Mouse (Mus musculus) stomach, postnatal 0 days (tissue): ENCODE results near the gene Hus1b. TPM values are rescaled to one million over a fixed set of nuclear protein-coding genes. Genes with fewer than 3 reads are reported as not detected.
A peak's percentile ranks its signal among the peaks of the same experiment; 100 is the strongest.

Experiments used
- ATAC-seq: fragments of 200-750 bp; cut with Nextera tagmentation; 2 replicates; pipeline ENCODE4 v1.8.0; 2017; ENCODE audit not compliant: low FRiP score, low TSS enrichment
- DNase-seq: peaks from one replicate; pipeline ENCODE4 v3.0.0-alpha.2; 2016; ENCODE audit warnings: low spot score
- H3K27ac ChIP-seq: fragments of 300-500 bp; sonication (generic); replicated peaks from 2 replicates; pipeline ENCODE4 v1.5.1; 2014; ENCODE audit warnings: mild to moderate bottlenecking, control low read depth
- H3K27me3 ChIP-seq: fragments of 300-500 bp; sonication (generic); 2 replicates; pipeline ENCODE4 v1.6.1; 2014; ENCODE audit warnings: low read length; ENCODE audit not compliant: control insufficient read depth, insufficient read depth
- H3K36me3 ChIP-seq: fragments of 300-500 bp; sonication (generic); 2 replicates; pipeline ENCODE4 v1.6.1; 2014; ENCODE audit warnings: low read length, mixed read lengths; ENCODE audit not compliant: control insufficient read depth, insufficient read depth
- H3K4me1 ChIP-seq: fragments of 300-500 bp; sonication (generic); replicated peaks from 2 replicates; pipeline ENCODE4 v1.6.1; 2014; ENCODE audit warnings: antibody characterized with exemption; ENCODE audit not compliant: control insufficient read depth, insufficient read depth
- H3K4me2 ChIP-seq: fragments of 300-500 bp; sonication (generic); replicated peaks from 2 replicates; pipeline ENCODE4 v1.6.1; 2014; ENCODE audit warnings: low read depth, mild to moderate bottlenecking, control low read depth, moderate library complexity
- H3K4me3 ChIP-seq: fragments of 300-500 bp; sonication (generic); 2 replicates; pipeline ENCODE4 v1.5.1; 2014; ENCODE audit warnings: low read depth, low read length, control low read depth
- H3K9ac ChIP-seq: fragments of 300-500 bp; sonication (generic); 2 replicates; pipeline ENCODE4 v1.6.1; 2014; ENCODE audit warnings: mild to moderate bottlenecking, low read length, control low read depth, mixed read lengths
- H3K9me3 ChIP-seq: fragments of 300-500 bp; sonication (generic); 2 replicates; pipeline ENCODE4 v1.6.1; 2016; ENCODE audit warnings: low read length; ENCODE audit not compliant: control insufficient read depth
- CTCF ChIP-seq: IDR thresholded peaks from 2 replicates; pipeline ENCODE4 v1.5.1; 2016; ENCODE audit warnings: antibody characterized with exemption, low read depth, mild to moderate bottlenecking, moderate library complexity
- EP300 ChIP-seq: optimal IDR thresholded peaks from 2 replicates; pipeline ENCODE3; 2016; ENCODE audit warnings: antibody characterized with exemption
- WGBS: fragments of 180-500 bp; shearing (Covaris S2); extraction: QIAGEN DNeasy Blood & Tissue Kit; methylation state at CpG from one replicate; pipeline ENCODE4 v1.1.7; 2014; 5-methylcytosine and 5-hydroxymethylcytosine counted together
- polyA plus RNA-seq: library from polyadenylated mRNA; unstranded; fragments of >200 nt; fragmentation: Nextera tagmentation; extraction: Ambion mirVana; gene quantifications from 2 replicates; pipeline ENCODE4 v1.2.1, GENCODE M21; 2015

Hus1b gene
- polyA plus RNA-seq, 1 experiment from 2014 or later, result not detected

DNA sequence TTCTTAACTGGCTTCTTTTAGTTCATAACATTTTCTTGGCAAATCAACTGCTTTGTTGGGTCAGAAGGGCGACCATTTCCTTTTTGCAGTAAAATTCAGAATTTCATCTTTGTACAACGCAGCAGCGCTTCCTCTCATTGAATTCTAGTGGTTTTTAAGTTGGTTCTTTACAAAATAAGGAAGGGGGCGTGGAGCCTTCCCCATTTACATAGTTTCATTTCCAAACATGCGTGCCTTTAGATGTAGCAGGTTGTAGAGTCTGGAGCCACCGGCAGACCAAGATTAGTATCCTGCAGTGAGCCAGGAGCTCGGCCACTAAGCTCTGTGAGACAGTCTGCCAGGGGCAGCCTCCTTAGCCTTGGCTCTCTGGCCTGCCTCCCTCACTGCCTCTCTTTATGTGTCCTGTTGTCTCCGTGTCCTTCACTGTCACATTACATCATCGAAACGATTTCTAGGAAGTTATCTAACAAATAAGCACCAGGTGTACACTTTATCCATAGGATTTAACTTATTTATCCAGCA, 39.4 kb upstream of the Hus1b start:
- peak overlapping the region; percentile 86; the same call in 1 of the 2 replicates for H3K27ac ChIP-seq
- DNase-seq (no peak), ATAC-seq (no peak)
- H3K4me2 ChIP-seq, result peak overlapping the region; percentile 59
- WGBS, result 53% methylated on average over 10 of the region's 10 CpGs
- TF ChIP-seq CTCF (no peak), EP300 (no peak)
- H3K9ac ChIP-seq, result no peak overlapping the region
- no peaks in the 10 kb centered on the region for H3K9me3 ChIP-seq
- H3K4me1 ChIP-seq, result no peaks in the 10 kb centered on the region
- H3K4me3 ChIP-seq, result peak overlapping the region; percentile 32; the same call in 1 of the 2 replicates
- no peaks in the 10 kb centered on the region for H3K27me3 ChIP-seq
- no peaks in the 10 kb centered on the region for H3K36me3 ChIP-seq

DNA sequence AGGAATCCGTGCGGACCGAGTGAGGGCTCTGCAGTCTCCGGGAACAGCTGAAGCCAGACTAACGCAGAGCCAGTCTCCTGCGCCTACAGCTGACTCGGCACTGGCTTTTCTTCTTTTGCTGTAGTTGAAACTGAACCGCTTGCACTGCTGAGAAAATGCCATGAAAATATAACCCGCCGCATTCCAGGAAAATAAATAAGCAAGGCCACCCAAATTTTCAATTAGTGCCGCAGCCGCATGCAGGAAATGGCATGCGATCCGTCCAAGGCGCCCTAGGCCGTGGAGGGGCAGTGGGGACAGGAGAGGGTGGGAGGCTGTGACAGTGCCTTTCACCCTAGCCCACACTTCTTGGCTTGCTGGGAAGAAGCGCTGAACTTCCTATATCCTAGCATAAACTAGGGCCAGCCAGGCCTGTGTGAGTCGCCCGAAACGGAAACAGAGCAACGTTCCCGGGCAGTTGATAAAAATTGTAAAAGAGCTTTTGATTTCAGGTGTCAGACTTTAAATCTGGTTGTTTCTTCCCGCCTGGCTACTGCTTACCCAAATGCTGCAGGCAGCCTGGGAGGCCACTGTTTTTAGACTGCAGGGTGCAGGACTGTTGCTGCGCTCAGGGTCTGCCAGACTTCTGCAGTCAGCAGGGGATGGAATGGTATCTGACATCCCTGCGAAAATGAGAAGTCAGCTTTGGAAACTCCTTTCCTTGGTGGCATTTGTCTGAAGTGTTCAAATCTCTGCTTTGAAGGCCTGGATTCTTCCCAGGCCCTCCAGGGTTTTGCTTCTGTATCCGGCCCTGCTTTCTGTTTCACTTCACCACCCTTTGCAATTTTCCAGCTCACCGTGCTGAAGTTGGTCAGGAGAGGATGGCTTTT, 38.3 kb upstream of the Hus1b start:
- no peaks in the 10 kb centered on the region for H3K9me3 ChIP-seq
- DNase-seq (peak; percentile 48), ATAC-seq (no peak; the same call in 1 of the 2 replicates)
- no peaks in the 10 kb centered on the region for H3K36me3 ChIP-seq
- peak overlapping the region; percentile 32 for H3K4me3 ChIP-seq
- H3K4me1 ChIP-seq, result no peaks in the 10 kb centered on the region
- peak overlapping the region; percentile 64 for H3K9ac ChIP-seq
- peak overlapping the region; percentile 86 for H3K27ac ChIP-seq
- H3K27me3 ChIP-seq, result no peaks in the 10 kb centered on the region
- 19% methylated on average over 27 of the region's 27 CpGs for WGBS
- TF ChIP-seq EP300 (no peak), CTCF (no peak)
- peak overlapping the region; percentile 59 for H3K4me2 ChIP-seq

DNA sequence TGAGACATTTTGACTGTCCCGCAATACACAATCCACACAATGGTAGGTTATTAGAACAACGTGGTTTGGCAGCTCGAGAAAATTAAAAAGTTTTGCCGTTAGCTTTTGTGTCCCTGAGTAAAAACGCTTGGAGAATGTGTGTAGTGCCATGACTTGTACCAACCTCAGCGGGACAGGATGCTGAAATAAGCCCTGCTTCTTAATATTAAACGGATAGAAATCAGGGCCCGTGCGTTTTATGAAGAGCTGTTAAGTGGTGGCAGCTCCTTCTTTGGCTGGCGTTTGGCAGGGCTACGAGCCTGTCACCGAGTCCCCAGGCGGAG, 37.7 kb upstream of the Hus1b start:
- H3K4me2 ChIP-seq, result peak overlapping the region; percentile 59
- H3K36me3 ChIP-seq, result no peaks in the 10 kb centered on the region
- no peak for ATAC-seq
- 18% methylated on average over 13 of the region's 13 CpGs for WGBS
- peak overlapping the region; percentile 32 for H3K4me3 ChIP-seq
- H3K27ac ChIP-seq, result peak overlapping the region; percentile 86
- no peaks in the 10 kb centered on the region for H3K9me3 ChIP-seq
- peak overlapping the region; percentile 64 for H3K9ac ChIP-seq
- H3K27me3 ChIP-seq, result no peaks in the 10 kb centered on the region
- TF ChIP-seq EP300 (no peak), CTCF (no peak)
- no peak for DNase-seq
- no peaks in the 10 kb centered on the region for H3K4me1 ChIP-seq

DNA sequence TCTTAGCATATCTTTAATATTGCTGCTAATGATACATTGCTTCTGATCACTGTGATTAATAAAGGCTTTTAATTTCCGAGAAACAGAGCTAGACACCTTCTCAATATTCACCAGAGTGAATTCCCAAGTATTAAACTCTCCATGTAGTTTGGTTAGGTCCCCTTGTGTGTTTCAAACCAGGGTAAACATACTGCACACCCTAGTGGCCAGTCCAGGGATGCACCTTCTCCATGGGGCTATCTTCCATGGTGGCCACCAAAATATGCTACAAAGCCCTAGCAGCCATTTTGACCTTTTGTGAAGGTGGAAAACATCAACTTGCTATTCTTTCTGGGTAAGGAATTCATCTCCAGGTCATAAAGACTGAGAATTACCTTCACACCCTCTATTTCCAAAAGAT, 34.1 kb upstream of the Hus1b start:
- no peaks in the 10 kb centered on the region for H3K9me3 ChIP-seq
- WGBS, result 75% methylated on average over 1 of the region's 1 CpGs
- no peaks in the 10 kb centered on the region for H3K36me3 ChIP-seq
- H3K9ac ChIP-seq, result no peak overlapping the region
- H3K4me3 ChIP-seq, result no peak overlapping the region
- TF ChIP-seq CTCF, result peak; percentile 81
- TF ChIP-seq EP300, result no peak
- no peaks in the 10 kb centered on the region for H3K27me3 ChIP-seq
- no peaks in the 10 kb centered on the region for H3K4me1 ChIP-seq
- DNase-seq, result peak; percentile 48
- ATAC-seq, result no peak
- H3K4me2 ChIP-seq, result no peak overlapping the region
- no peak overlapping the region for H3K27ac ChIP-seq

DNA sequence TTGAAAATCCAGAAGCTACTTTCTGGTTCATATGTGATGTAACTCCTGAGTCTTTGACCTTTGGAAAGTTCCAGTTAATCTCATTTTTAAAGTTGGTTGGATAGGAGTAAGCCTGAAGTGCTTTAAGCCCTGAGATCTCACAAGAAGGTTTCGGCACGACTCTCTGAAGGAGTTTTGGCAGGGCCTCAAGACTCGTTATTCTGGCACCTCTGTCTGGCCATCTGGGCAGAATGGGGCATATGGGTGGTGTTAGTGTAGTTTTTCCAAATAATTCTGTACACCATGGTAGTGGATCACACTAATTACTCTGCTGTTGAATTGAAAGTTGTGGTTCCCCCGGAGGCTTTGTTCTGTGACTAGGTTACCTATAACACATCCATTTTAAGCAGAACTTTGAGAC, 30.7 kb upstream of the Hus1b start:
- DNase-seq (no peak), ATAC-seq (no peak)
- Histone ChIP-seq H3K9ac (no peak overlapping the region), H3K9me3 (no peaks in the 10 kb centered on the region), H3K4me1 (no peaks in the 10 kb centered on the region), H3K27ac (no peak overlapping the region), H3K27me3 (no peaks in the 10 kb centered on the region), H3K36me3 (no peaks in the 10 kb centered on the region), H3K4me2 (no peak overlapping the region), H3K4me3 (no peak overlapping the region)
- 45% methylated on average over 4 of the region's 4 CpGs for WGBS
- TF ChIP-seq EP300 (no peak), CTCF (no peak)

DNA sequence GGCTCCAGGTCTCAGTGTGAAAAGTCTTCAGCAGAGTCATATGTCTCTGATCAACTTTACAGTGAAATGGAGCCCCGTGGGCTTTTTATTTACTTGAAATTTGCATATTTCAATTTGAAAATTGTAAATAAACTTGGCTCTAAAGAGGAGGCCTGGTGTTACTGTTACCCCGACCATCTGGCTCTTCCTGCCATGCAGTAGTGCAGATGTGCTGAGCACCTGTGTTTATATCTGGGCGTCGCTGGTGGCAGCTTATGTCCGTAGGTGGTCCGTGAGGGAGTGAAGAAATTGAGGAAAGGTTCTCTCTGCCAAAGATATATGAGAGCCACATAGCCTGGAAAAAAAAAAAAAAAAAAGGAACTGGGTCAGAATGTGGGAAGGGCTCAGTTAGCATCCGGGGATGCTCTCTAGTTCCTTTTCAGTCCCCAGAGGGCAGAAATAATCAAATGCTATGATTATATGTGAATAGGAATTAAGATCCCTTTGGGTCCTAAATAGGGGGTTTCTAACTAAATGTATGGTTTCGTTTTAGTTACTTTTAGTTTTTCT, 29.1 kb upstream of the Hus1b start:
- DNase-seq (no peak), ATAC-seq (no peak)
- Histone ChIP-seq H3K9me3 (no peaks in the 10 kb centered on the region), H3K27ac (no peak overlapping the region), H3K36me3 (no peaks in the 10 kb centered on the region), H3K4me3 (no peak overlapping the region), H3K9ac (no peak overlapping the region), H3K4me2 (no peak overlapping the region), H3K4me1 (no peaks in the 10 kb centered on the region), H3K27me3 (no peaks in the 10 kb centered on the region)
- no peak for TF ChIP-seq EP300
- TF ChIP-seq CTCF, result no peak
- 38% methylated on average over 8 of the region's 8 CpGs for WGBS
